In genomic region chr10:84886221-84886627, GRCm38 (mm10) we compare ENCODE assay signal across 8 mouse cellular contexts. TPM values are rescaled to one million over a fixed set of nuclear protein-coding genes. Genes with fewer than 3 reads are reported as not detected.
DNase-seq lines count a peak whose midpoint lies in the region; ATAC-seq lines count a peak whose summit lies in the region.

No protein-coding gene starts in this region.

- peak; percentile 28 for DNase-seq in R1 (ENCODE audit: low read depth, low spot score)
- DNase-seq in heart, adult 9 months (ENCODE audit: low spot score in 2 of 2) = peak; percentile 40 to 56
- DNase-seq in kidney, postnatal 14 days = peak; percentile 64
- peak; percentile 36 for DNase-seq in lung, postnatal 25 days (ENCODE audit: low spot score)
- no peak for DNase-seq in cerebellum, adult 18-20 months
- DNase-seq in layer of hippocampus, postnatal 14 days (ENCODE audit: low spot score in 2 of 2) = no peak
- no peak for DNase-seq in thymus, postnatal 36 days

- ATAC-seq in erythroid progenitor cell, adult 5-6 weeks (replicated peaks; ENCODE audit: low FRiP score, poor library complexity, severe bottlenecking) = no peak

RNA-seq across cellular contexts. Expression of gene Ric8b, which starts 31.2 kb away (rescaled TPM):
- total RNA-seq in erythroid progenitor cell, adult 5-6 weeks (2015; ENCODE audit: low replicate concordance) = 5.0 and 8.4 TPM in 2 replicates
- total RNA-seq in erythroid progenitor cell, adult 5-6 weeks (2017; ENCODE audit: low replicate concordance) = 6.5 and 6.8 TPM in 2 replicates
- 10 to 100 TPM; 31.9 to 32.4 TPM for total RNA-seq in layer of hippocampus, postnatal 14 days (2021)

Comparison
In these comparisons a context has a peak if more than half of its experiments do, and no peak if none do; other contexts are left out.
1. DNase-seq: peak in R1 (single experiment), heart, adult 9 months (2 of 2), kidney, postnatal 14 days (single experiment) and lung, postnatal 25 days (single experiment); none in cerebellum, adult 18-20 months (0 of 2), layer of hippocampus, postnatal 14 days (0 of 2) and thymus, postnatal 36 days (0 of 2).